Mouse (Mus musculus): ENCODE measurements around the gene Il3.
"Not testable (repeated sequence)": the region's sequence is repeated elsewhere in the genome, so short reads cannot be mapped to it uniquely, and the experiment has no call there.

Il3 gene

DNA sequence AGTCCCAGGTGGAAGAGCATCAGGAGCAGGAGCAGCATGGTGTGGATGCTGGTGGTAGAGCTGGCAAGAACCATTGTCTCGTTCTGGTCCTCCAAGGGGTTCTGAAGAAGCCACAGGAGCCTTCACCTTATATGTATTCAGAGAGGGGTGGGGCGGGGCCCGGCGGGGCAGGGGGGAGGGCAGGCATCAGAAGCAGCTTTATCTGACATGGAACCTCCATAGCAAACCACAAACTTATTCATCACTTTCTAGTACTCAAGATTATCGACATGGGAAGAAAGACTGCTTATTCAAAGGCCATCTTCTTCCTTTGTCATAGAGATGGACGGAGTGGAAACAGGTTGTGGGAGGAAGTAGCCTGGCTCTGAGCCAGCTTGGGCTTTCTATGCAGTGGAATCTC is at the start of gene Il3:
Gene Il3 (minus strand): TSS at position 101 of the 400 bp plus-strand sequence.
- DNase-seq, result no peak

DNA sequence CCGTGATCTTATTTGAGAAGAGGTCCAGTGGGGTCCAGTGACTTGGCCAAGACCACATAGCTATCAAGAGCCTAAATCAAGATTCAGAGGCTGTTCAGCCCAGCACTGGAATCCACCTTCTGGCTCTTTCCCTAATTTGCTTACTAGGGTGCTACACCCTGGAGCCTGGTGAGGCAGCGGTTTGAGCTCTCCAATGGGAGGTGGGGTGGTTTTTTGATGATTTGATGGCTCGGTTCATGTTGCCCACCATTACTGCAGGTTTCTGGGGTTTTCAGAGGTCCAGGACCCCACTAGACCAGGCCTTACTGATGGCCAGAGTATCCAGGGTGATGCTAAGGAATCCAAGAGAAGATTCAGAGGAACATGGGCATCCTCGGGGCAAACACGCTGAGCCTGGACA is 48.3 kb upstream of the Il3 start:
- DNase-seq, result no peak

DNA sequence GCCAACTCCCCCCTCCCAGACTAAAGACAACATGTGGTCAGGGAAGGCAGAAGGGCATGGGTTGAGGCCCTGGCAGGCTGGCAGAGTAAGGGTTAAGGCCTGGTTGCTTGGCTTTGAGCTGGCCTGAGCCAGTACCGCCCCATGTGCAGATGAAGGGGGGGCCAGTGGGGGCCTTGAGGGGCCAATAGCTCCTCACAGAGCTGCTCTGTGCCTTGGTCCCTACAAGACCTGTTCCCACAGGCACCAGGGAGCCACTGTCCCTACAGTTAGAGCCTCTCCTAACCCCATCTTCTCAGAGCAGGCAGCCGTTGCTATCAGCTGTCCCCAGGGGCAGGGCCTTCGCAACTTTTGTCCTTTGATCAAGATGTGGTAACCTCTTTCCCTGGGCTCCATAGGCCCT is 47.7 kb upstream of the Il3 start:
- DNase-seq, result peak; percentile 59

DNA sequence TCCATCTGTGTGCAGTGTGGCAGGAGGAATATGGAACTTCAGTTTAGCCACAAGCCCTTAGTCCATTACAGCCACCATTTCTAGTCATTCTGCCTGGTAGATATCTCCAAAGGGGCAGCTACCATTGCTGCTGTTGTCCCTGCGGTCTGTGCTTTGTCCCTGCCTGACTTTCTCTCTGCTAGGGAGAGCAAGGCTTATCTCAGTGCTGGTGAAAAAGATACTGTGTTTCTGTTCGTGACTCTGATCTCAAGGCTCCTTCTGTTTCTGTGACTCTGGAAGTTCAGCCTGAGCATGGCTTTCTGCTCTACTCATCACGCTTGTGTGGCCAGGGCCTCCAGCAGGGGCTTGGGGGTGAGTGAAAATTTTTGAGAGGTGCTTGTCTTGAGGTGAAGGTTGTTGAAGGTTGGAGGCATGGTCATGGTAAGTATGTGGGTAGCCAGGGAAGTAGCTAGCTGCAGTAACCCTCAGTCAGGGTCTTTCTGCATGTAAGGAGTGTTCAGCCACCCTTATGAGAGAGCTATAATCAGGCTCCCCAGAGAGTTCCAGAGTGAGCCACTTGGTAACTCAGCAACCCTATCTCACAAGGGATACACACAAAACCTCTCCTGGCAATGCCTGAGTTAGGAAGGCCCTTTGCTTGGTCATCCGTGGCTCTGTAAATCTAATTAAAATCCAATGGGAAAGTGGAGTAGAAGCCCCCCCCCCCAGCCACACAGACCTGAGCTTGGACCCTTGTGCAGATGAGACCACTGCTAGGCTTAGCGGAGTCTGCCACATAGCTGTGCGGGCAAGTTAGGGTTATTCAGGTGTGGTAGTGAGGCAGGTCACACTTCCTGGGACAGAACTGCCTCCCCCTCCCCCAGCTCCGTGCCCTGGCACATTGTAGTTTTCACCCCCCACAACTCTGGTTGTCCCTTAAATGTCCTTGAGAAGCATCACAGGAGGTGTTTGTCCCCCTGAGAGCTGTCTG is 46.6 kb upstream of the Il3 start:
- peak; percentile 22 for DNase-seq

DNA sequence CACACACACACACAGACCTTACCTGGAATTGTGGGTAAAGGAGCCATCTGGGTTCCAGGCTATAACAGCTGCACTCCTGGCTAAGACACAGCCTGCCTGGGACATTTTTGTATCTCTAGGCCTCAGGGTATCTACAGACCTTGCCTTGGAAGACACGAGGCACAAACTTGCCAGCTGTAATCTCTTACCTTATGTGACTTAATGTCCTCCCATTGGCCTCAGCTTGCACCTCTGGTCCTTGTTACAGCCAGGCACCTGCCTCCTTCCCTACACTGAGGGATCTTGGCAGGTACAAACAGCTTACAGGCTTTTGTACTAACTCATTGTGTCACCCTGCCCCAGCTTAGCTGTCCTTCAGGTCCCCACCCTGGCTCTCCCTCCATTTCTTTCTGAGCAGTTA is 45.5 kb upstream of the Il3 start:
- no peak for DNase-seq

DNA sequence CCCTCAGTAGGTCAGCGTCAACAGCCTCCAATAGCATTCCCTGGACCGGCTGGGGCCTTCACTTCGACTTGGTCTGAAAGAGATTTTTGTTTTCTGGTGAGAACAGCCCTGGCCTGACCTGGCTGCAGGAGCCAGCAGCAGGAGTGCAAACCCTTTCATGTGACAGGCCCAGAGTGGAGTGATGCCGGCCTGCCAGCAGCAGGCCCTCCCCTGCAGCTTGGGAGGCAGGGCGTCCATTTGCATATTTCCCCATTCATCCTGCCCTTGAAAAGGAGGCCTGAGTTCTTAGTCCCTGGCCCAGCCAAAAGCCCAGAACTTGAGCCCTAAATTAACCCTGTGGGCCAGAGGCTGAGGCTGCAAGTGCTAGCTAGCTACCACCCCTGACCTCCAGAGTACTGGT is 44.9 kb upstream of the Il3 start:
- peak; percentile 48 for DNase-seq

DNA sequence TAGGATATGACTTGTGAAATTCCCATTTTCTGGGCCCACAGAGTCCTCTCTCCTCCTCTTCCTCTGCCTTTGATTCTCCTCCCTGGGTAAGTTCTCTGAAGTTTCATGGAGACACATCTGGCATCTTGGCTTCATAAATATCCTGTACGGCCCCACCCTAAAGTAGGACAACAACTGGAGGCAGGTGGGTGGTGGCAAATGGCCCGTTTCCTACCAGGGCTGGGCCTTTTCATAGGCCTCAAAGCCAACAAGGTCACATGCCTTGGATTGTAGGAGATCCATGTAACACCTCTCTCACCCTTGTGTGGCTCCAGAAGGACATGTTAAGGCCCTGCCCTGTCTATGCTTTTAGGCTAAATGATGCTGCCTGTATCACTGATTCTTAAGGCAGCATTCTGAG is 43.5 kb upstream of the Il3 start:
- DNase-seq, result no peak

DNA sequence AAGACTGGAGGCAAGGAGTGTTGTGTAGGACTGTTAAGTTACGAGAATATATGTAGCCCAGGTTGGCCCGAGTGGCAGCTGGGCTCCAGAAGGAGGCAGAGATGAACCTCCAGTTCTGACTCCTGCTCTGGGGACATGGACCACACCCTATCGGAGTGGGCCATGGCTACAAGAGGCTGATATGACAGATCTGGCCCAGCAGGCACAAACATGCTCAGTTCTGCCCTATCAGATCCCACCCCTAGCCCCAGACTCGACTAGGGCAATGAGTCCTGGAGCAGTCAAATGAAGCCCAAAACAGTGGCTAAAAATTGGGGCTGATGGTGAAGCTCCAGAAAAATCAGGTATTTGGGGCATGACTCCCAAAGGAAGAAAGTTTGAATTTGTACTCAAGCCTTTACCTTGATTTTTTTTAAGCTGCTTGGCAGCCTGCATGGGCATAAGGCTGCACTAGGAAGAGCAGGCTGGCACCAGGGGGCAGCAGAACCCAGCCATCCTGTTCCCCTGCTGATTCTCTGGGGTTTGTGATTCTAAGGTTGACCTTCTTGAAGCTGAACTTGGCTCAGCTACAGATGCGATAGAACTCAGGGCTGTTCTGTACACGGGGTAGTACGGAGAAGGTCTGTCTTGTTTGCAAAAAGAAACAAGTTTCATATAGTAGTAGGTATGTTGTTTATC is 40.2 kb upstream of the Il3 start:
- peak; percentile 78 for DNase-seq

DNA sequence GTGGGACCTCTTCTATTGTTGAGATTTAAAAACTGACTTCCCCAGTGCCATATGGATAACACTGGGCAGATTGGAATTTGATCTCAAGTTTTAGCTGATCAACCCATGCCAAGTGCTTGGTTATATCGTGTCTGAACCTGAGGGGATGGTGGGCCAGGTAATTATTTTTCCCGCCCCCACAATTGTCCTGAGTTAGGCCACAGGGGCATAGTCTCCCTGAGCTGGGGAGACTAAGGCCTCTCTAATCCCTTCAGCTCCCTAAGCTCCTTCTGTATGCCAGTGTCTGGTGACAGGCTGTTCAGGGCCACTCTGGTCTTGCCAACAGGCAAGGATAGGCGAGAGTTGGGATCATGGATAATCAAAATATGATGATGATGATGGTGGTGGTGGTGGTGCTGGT is 38.3 kb upstream of the Il3 start:
- DNase-seq, result peak; percentile 57

DNA sequence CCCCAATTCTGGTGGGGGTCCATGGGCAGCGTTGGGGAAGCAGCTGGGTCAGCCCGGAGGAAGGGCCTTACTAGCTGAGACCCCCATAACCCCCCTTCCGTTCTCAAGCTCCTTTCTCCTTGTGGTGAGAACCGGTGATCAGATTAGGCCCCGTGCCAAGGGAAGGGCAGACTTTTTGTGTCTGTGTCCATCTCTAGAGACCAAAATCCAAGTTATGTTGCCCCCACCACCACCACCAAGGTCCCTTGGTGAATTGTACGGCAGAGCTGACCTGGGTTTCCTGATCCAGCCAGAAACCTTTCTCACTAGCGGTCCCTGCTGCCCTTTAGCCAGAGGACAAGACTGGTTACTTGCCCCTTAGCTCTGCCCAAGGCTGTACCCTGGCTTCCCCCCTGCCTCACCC is 37.4 kb upstream of the Il3 start:
- peak; percentile 67 for DNase-seq

DNA sequence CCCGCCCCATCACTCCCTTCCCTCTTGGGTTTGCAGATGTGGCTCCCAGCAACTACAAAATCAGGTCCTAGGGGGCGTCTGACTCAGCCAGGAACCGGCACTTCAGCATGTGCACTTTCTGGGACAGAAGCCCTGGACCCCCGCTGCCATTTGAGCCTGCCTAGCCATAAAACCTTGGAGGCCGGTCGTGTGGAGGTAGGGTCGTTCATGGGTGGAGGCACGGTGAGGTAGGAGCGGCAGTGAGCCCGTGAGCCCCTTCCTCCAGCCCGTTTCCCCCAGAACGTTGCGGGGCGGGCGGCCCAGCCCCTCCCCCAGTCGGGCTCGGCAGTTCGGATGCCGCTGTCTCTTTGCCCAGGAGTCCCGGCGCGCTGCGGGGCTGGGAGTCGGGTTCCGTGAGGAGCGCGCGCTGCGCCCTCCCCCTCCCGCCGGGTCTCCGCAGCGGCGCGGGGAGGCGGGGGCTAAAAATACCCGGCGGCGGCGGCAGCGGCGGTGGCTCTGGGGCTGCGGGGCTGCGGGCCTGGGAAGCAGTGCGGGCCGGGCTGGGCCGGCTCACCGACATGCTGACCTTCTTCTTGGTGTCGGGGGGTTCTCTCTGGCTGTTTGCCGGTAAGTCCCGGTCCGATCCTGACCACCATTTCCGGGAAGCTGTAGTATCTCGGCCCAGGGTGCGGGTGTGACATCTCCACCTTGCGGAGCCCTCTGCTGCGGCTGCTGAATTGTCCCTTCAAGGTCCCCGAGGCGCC is 36.8 kb upstream of the Il3 start, which contains the start of gene Acsl6:
Gene Acsl6 (plus strand): TSS at position 71 of the 743 bp plus-strand sequence.
- peak; percentile 83 for DNase-seq

DNA sequence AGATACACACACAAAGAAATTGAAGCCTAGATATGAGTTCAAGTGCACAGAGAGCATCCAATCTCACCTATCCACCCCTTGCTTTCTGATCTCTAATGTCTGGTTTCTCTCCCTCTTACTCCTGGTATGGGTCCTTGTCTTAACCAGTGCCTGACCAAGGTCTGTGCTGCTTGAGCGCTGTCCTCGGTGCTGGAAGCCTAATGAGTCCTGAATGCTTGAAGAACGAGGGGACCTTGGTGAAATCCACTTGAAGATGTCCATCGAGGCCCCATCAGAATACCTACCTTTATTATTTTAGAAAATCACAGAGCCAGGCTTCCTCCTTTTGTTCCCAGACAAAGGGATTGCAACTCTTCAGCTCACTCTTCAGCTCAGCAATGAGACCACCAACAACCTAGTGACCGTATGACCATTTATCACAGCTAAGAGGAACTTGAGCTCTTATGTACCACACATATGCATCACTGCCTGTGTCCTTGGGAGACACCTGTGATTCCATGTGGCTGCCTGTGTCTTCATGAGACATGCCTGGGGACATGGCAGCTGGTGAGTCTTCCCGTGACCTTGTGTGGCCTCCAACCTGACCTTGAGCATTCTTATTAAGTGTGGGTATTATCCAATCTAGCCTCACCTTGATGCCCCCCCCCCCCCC is 36.1 kb upstream of the Il3 start:
- peak; percentile 58 for DNase-seq

DNA sequence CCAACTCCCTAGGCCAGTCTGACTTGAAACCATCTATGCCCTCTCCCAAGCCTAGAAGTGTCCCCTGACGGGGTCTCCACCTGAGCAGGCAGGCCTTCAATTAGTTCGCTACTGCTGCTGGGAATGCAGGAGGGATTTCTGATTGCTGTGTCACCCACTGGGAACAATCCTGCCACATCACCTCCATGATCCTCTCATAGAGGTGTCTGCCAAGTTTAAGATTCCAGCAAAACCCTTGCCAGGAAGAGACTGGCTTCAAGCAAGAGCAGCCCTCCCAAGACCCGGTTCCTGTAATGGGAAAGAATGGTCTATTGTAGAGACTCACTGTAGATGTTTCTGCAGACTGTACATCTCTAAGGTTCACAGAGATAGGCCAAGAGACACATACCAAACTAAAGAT is 35.5 kb upstream of the Il3 start:
- DNase-seq, result no peak

DNA sequence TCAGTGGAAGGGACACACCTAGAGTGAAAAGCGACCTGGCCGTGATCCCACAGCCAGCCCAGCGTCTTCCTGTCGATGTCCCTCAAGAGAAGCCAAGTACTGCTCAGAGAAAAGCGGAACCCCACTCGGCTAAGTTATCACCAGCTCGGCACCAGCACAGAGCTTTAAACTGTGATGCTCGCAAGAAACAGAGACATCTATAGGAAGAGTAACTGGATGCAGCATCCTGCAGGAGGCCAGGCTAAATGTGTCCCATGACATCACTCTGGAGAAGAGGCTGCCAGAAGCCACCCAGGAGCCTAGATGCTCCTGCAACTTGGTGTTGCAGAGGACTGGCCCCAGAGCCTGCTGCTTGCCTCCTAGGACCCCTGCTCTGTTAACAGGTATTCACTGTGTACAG is 34.9 kb upstream of the Il3 start:
- DNase-seq, result no peak

DNA sequence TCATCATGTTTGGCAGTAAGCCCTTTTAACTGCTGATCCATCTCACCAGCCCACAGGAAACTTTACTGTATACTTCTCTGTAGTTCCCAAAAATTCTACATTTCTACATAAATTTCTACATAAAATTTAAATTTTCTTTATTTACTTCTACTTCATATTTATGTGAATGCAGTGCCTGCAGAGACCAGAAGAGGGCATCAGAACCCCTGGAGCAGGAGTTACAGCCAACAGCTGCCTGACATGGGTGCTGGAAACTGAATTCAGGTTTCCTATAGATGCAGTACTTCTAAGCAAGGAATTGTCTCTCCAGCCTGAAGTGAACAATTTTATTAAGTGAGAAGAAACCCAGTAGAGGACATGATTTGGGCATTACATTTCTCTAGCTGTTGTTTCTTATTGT is 31.7 kb upstream of the Il3 start:
- DNase-seq, result no peak

DNA sequence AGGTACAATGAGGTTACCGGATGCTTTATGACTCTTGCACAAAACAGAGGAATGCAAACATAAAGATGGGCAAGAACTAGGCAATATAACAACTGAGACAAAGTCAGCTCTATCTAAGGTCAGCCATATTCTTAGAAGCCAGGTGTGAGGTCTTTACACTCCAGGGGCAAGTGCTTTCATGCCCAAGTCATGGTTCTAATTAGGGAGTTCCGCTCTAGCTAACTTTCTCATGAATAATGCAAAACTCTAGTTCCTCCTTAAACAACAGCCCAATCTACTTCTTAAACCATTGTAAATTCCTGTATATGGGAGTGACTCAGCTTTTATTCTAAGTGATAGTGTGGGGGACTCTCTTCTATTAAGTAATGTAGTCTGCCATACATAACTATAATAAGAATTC is 30.4 kb upstream of the Il3 start:
- DNase-seq, result not testable (repeated sequence)

DNA sequence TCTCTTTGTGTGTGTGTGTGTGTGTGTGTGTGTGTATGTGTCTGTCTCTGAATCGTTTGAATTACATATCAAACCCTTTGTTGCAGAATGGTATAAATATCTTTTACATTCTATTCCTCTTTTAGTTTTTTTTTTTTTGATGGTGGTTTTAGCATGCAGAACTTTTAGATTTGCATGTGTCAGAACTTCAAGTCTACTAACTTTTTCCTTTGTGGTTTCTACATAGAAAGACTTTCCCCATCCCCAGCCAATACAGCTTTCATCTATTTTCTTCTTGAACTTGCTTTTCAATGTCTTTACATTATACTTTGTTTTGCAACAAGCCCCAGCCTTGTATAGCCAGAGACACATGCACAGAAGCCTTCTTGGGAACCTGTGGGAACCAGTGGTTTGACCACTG is 29.7 kb upstream of the Il3 start:
- no peak for DNase-seq

DNA sequence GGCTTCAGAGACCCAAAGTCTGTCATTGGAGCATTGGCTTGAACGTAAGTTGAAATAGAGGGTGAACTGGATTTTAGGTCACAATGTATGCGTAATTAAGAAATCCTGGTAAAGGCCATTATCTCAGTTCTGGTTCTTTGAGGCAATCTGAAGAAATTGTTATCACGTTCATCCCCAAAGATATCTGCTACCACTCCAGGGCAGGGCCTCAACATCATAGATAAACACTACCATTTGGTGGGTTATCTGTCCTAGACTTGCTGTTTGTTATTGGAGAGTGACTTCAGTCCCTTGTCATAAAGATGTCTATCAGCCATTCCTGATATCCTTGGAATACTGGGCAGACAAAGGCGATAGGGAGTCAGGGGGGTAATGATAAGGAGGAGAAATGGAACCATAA is 28.9 kb upstream of the Il3 start:
- no peak for DNase-seq

DNA sequence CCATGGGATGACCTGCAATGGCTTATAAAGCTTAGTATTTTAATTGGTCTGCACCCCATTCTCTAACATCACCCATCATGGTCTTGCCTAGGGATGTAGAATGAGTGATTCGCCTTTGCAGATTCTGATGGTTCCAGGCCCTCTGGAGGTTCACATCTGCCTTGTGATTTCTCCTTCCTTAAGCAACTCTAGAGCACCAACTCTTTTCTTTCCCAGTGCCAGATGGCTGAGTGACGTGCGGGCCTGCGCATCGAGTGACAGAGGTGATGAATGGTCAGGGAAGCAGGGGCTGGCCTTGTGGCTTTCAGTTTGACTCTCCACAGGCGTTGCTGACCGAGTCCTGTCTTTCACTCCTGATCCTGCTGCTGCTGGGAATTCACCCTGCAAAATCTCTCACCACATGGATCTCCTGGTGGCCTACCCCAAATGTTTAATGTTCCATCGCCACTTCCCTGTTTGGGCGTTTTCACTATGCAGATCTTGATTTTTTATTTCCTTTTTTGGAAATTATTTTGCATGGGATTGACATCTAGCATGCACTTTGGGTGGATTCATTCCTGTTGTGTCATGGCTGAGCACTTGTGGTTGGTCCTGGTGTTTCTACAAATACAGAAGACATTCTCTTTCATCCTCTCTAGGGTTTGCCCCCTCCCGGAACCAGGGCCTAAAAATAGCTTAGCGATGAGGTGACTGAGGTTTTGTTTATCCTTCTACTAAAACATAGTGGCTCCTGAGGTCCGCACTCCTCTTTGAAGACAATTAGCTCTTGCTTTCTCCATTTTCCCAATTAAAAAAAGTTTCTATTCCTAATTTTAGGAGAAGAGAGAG is 27.1 kb upstream of the Il3 start:
- no peak for DNase-seq

DNA sequence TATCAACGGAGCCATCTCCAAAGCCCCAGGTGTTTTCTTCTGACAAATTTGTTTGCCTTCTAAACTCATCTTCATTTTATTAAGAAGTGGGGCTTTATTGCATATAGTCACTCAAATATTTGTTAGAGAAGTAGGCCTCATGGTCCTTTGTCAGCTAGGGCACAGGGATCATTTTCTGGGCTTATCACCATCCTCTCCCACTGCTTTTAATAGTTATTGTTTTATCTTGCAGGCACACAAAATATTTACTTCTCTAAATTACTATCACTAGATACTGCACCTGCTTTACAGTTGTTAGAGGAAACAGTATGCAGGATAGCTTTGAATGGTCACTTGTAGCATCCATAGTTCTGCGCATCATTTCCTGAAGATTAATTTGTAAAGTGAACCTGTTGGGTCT is 25.1 kb upstream of the Il3 start:
- no peak for DNase-seq

DNA sequence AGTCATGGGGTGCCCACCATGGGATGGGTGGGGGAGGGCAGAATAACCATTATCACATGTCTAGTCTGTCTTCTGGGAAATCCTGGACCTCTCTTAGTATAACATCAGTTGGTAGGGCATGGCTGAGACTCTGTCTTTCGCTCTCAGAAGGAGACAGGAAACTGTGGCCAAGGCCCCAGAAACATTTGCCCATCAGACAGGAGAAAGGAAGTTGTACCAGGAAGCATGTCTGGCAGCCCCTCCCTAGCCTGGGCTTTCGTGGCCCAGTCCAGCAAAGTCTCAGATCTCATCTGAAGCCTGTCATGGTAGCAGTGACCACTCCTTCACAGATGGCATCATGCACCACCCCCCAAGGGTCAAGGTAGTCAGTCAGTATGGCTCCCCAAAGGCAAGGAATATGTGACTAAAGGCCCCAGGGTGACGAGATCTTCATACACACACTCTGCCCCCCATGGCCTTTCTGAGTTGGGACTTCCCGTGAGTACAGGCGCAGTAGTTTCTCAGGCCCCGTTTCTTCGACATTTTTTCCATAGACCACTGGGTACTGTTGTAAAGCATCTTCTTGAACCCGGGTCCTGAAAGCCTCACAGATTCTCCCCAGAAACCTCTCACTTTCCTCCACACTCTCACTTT is 20.9 kb upstream of the Il3 start:
- no peak for DNase-seq

All from retina, postnatal 1 day (tissue).